ENCODE assay signal across 8 mouse cellular contexts in the genomic region with DNA sequence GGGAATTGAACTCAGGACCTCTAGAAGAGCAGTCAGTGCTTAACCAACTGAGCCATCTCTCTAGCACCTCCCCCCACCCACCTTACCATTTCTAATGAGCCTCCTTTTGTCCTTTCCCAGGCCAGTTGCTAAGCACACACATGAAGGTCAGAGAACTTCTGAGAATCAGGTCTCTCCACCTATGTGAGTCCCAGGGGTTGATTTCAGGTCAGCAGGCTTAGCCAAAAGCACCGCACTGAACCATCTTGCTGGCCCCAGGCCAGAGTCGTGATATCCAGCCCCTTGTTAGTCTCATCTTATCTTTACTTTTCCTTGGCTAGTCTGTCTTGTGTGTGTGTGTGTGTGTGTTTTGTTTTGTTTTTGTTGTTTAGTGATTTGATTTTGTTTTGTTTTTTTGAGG. TPM values are rescaled to one million over a fixed set of nuclear protein-coding genes. Genes with fewer than 3 reads are reported as not detected.
DNase-seq lines count a peak whose midpoint lies in the region; ATAC-seq lines count a peak whose summit lies in the region.

No protein-coding gene starts in this region.

- WGBS in lung, embryonic 16.5 days, result 29% methylated on average over 2 of the region's 2 CpGs
- WGBS in embryonic facial prominence, embryonic 14.5 days, result 45% methylated on average over 2 of the region's 2 CpGs
- WGBS in limb, embryonic 11.5 days, result 61% methylated on average over 2 of the region's 2 CpGs
- WGBS in neural tube, embryonic 15.5 days, result 54% methylated on average over 2 of the region's 2 CpGs

- DNase-seq in lung, postnatal 36 days, result no peak
- DNase-seq in embryonic facial prominence, embryonic 14.5 days (ENCODE audit: low spot score), result no peak
- DNase-seq in limb, embryonic 11.5 days (ENCODE audit: low spot score), result no peak
- no peak for DNase-seq in frontal cortex, postnatal 10 days (ENCODE audit: low spot score in 2 of 2)
- no peak for DNase-seq in kidney, postnatal 14 days
- DNase-seq in adrenal gland, adult 8-10 months, result no peak

- no peak overlapping the region for H3K9ac ChIP-seq in lung, embryonic 16.5 days (ENCODE audit: low read length)
- 0 out of 2 replicates have a peak overlapping the region, but pooled peaks have one; percentile 1 for H3K9ac ChIP-seq in embryonic facial prominence, embryonic 14.5 days (ENCODE audit: low read depth, low read length)
- no peak overlapping the region for H3K9ac ChIP-seq in limb, embryonic 11.5 days (ENCODE audit: low read length)
- no peak overlapping the region for H3K9ac ChIP-seq in neural tube, embryonic 15.5 days (replicated peaks)

- H3K27ac ChIP-seq in lung, embryonic 16.5 days (ENCODE audit: low read length), result peak overlapping the region; percentile 83; the same call in 1 of the 2 replicates
- H3K27ac ChIP-seq in embryonic facial prominence, embryonic 14.5 days (replicated peaks; ENCODE audit: low read depth, low read length), result peak overlapping the region; percentile 85
- H3K27ac ChIP-seq in limb, embryonic 11.5 days (replicated peaks; ENCODE audit: low read depth, low read length), result peak overlapping the region; percentile 23; the same call in 1 of the 2 replicates
- H3K27ac ChIP-seq in neural tube, embryonic 15.5 days (replicated peaks), result peak overlapping the region; percentile 97

- H3K4me3 ChIP-seq in lung, embryonic 16.5 days (ENCODE audit: low read length), result no peak overlapping the region
- no peak overlapping the region for H3K4me3 ChIP-seq in embryonic facial prominence, embryonic 14.5 days (ENCODE audit: low read depth, low read length)
- H3K4me3 ChIP-seq in limb, embryonic 11.5 days (ENCODE audit: low read depth, low read length), result no peak overlapping the region
- no peak overlapping the region for H3K4me3 ChIP-seq in neural tube, embryonic 15.5 days (replicated peaks)

- no peak overlapping the region for H3K4me2 ChIP-seq in lung, embryonic 16.5 days (ENCODE audit: low read depth, low read length)
- H3K4me2 ChIP-seq in embryonic facial prominence, embryonic 14.5 days (ENCODE audit: low read depth, low read length), result no peak overlapping the region
- H3K4me2 ChIP-seq in limb, embryonic 11.5 days (ENCODE audit: low read depth, severe bottlenecking), result no peak overlapping the region
- H3K4me2 ChIP-seq in neural tube, embryonic 15.5 days, result 0 out of 2 replicates have a peak overlapping the region, but pooled peaks have one; percentile 77

- peaks cover 23% of the 10 kb centered on the region for H3K4me1 ChIP-seq in lung, embryonic 16.5 days (replicated peaks; ENCODE audit: control insufficient read depth, insufficient read depth, low read length)
- 0 out of 2 replicates have a peak, but pooled peaks cover 16% of the 10 kb centered on the region for H3K4me1 ChIP-seq in embryonic facial prominence, embryonic 14.5 days (ENCODE audit: control insufficient read depth, insufficient read depth, low read length)
- H3K4me1 ChIP-seq in limb, embryonic 11.5 days (ENCODE audit: control insufficient read depth, insufficient read depth, low read length), result peaks cover 15% of the 10 kb centered on the region
- peaks cover 40% of the 10 kb centered on the region for H3K4me1 ChIP-seq in neural tube, embryonic 15.5 days

- no peaks in the 10 kb centered on the region for H3K27me3 ChIP-seq in lung, embryonic 16.5 days (ENCODE audit: control insufficient read depth, insufficient read depth, low read depth, low read length)
- no peaks in the 10 kb centered on the region for H3K27me3 ChIP-seq in embryonic facial prominence, embryonic 14.5 days (replicated peaks; ENCODE audit: control insufficient read depth, insufficient read depth, low read length)
- no peaks in the 10 kb centered on the region for H3K27me3 ChIP-seq in limb, embryonic 11.5 days (ENCODE audit: control insufficient read depth, insufficient read depth, low read length)
- H3K27me3 ChIP-seq in neural tube, embryonic 15.5 days (replicated peaks), result no peaks in the 10 kb centered on the region

- H3K9me3 ChIP-seq in lung, embryonic 16.5 days (ENCODE audit: control insufficient read depth, low read length), result no peaks in the 10 kb centered on the region
- no peaks in the 10 kb centered on the region for H3K9me3 ChIP-seq in embryonic facial prominence, embryonic 14.5 days (ENCODE audit: control insufficient read depth, low read length)
- no peaks in the 10 kb centered on the region for H3K9me3 ChIP-seq in limb, embryonic 11.5 days (ENCODE audit: control insufficient read depth, low read length)
- H3K9me3 ChIP-seq in neural tube, embryonic 15.5 days (replicated peaks), result no peaks in the 10 kb centered on the region

- no peaks in the 10 kb centered on the region for H3K36me3 ChIP-seq in lung, embryonic 16.5 days (ENCODE audit: control insufficient read depth, insufficient read depth, low read length)
- H3K36me3 ChIP-seq in embryonic facial prominence, embryonic 14.5 days (ENCODE audit: control insufficient read depth, insufficient read depth, low read length), result peaks cover 11% of the 10 kb centered on the region; the same call in 1 of the 2 replicates
- H3K36me3 ChIP-seq in limb, embryonic 11.5 days (ENCODE audit: control insufficient read depth, insufficient read depth, low read length), result no peaks in the 10 kb centered on the region; the same call in 1 of the 2 replicates
- H3K36me3 ChIP-seq in neural tube, embryonic 15.5 days, result peaks cover 6% of the 10 kb centered on the region

- ATAC-seq in lung, embryonic 16.5 days (ENCODE audit: low read depth), result no peak
- no peak for ATAC-seq in embryonic facial prominence, embryonic 14.5 days (ENCODE audit: low read depth)
- ATAC-seq in limb, embryonic 11.5 days (ENCODE audit: insufficient number of reproducible peaks, low FRiP score, low TSS enrichment, low read depth), result no peak
- ATAC-seq in neural tube, embryonic 15.5 days (ENCODE audit: low FRiP score), result no peak

RNA-seq across cellular contexts. Expression of a gene that starts 1.6 kb away (rescaled TPM):
- polyA plus RNA-seq in lung, embryonic 16.5 days (2015; fragmentation: Nextera tagmentation; extraction: Ambion mirVana), result 105 and 108 TPM in 2 replicates
- polyA plus RNA-seq in embryonic facial prominence, embryonic 14.5 days (2014; fragmentation: Nextera tagmentation; extraction: Ambion mirVana), result 99.2 and 123 TPM in 2 replicates
- polyA plus RNA-seq in limb, embryonic 11.5 days (2014; fragmentation: Nextera tagmentation; extraction: Ambion mirVana), result 129 and 138 TPM in 2 replicates
- polyA plus RNA-seq in neural tube, embryonic 15.5 days (2015; fragmentation: Nextera tagmentation; extraction: Ambion mirVana), result 187 and 190 TPM in 2 replicates
- total RNA-seq in adrenal gland, adult 8-10 months (2022), result 100 to 1,000 TPM in 2 of 4 experiments, 10 to 100 TPM in 2; 83.2 to 144 (median 107) TPM

RNA-seq across cellular contexts. Expression of a gene that starts 17.7 kb away (rescaled TPM):
- polyA plus RNA-seq in lung, embryonic 16.5 days (2015; fragmentation: Nextera tagmentation; extraction: Ambion mirVana), result 16.9 and 17.1 TPM in 2 replicates
- polyA plus RNA-seq in embryonic facial prominence, embryonic 14.5 days (2014; fragmentation: Nextera tagmentation; extraction: Ambion mirVana), result 29.6 and 30.2 TPM in 2 replicates
- polyA plus RNA-seq in limb, embryonic 11.5 days (2014; fragmentation: Nextera tagmentation; extraction: Ambion mirVana), result 22.3 and 24.4 TPM in 2 replicates
- 11.1 and 13.6 TPM in 2 replicates for polyA plus RNA-seq in neural tube, embryonic 15.5 days (2015; fragmentation: Nextera tagmentation; extraction: Ambion mirVana)
- 10 to 100 TPM in 3 of 4 experiments, 1 to 10 TPM in 1; 8.9 to 13.7 (median 12.5) TPM for total RNA-seq in adrenal gland, adult 8-10 months (2022)

Comparison
In these comparisons a context has a peak if more than half of its experiments do, and no peak if none do; other contexts are left out.
1. H3K27ac ChIP-seq: peak in every context shown above with its lines; median percentile 97 in neural tube, embryonic 15.5 days; 85 in embryonic facial prominence, embryonic 14.5 days; 83 in lung, embryonic 16.5 days; 23 in limb, embryonic 11.5 days.